Mouse (Mus musculus): ENCODE results near the gene Pakap. TPM values are rescaled to one million over a fixed set of nuclear protein-coding genes. Genes with fewer than 3 reads are reported as not detected.

The Pakap gene
- polyA plus RNA-seq, 1 experiment from 2014 or later: 39.4 TPM

- WGBS: 84% methylated on average over 6 of the region's 6 CpGs
- no peak for DNase-seq (ENCODE audit: low spot score)
- H3K36me3 ChIP-seq: peaks cover 63% of the 10 kb centered on the region
- H3K9me3 ChIP-seq (replicated peaks): no peaks in the 10 kb centered on the region
- no peak overlapping the region for H3K4me3 ChIP-seq
- no peak overlapping the region for H3K27ac ChIP-seq
- H3K27me3 ChIP-seq (ENCODE audit: low read depth, poor library complexity, severe bottlenecking): no peaks in the 10 kb centered on the region
- H3K4me1 ChIP-seq: peaks cover 22% of the 10 kb centered on the region; the same call in 1 of the 2 replicates
These were observed 292.2 kb downstream of the Pakap start for GRCm38 (mm10) chr4:57860204-57860611.

GRCm38 (mm10) chr4:57861166-57861565, 293.2 kb downstream of the Pakap start:
- no peak overlapping the region for H3K27ac ChIP-seq
- no peaks in the 10 kb centered on the region for H3K9me3 ChIP-seq (replicated peaks)
- H3K27me3 ChIP-seq (ENCODE audit: low read depth, poor library complexity, severe bottlenecking): no peaks in the 10 kb centered on the region
- H3K36me3 ChIP-seq: peaks cover 60% of the 10 kb centered on the region
- peaks cover 32% of the 10 kb centered on the region for H3K4me1 ChIP-seq
- WGBS: 73% methylated on average over 6 of the region's 6 CpGs
- no peak for DNase-seq (ENCODE audit: low spot score)
- no peak overlapping the region for H3K4me3 ChIP-seq

- no peak overlapping the region for H3K27ac ChIP-seq
- H3K4me1 ChIP-seq: peaks cover 37% of the 10 kb centered on the region
- DNase-seq (ENCODE audit: low spot score): no peak
- no peaks in the 10 kb centered on the region for H3K9me3 ChIP-seq (replicated peaks)
- no peaks in the 10 kb centered on the region for H3K27me3 ChIP-seq (ENCODE audit: low read depth, poor library complexity, severe bottlenecking)
- H3K4me3 ChIP-seq: no peak overlapping the region
- WGBS: 72% methylated on average over 8 of the region's 8 CpGs
- H3K36me3 ChIP-seq: peaks cover 54% of the 10 kb centered on the region
These were observed 293.9 kb downstream of the Pakap start for GRCm38 (mm10) chr4:57861856-57862255.

GRCm38 (mm10) chr4:57862269-57862986, 294.4 kb downstream of the Pakap start:
- Histone ChIP-seq H3K4me3 (no peak overlapping the region), H3K36me3 (peaks cover 53% of the 10 kb centered on the region), H3K27me3 (ENCODE audit: low read depth, poor library complexity, severe bottlenecking) (no peaks in the 10 kb centered on the region), H3K4me1 (peaks cover 42% of the 10 kb centered on the region), H3K27ac (0 out of 2 replicates have a peak overlapping the region, but pooled peaks have one; percentile 31), H3K9me3 (replicated peaks) (no peaks in the 10 kb centered on the region)
- 78% methylated on average over 9 of the region's 9 CpGs for WGBS
- DNase-seq (ENCODE audit: low spot score): no peak

- Histone ChIP-seq H3K27ac (peak overlapping the region; percentile 54; the same call in 1 of the 2 replicates), H3K4me1 (peaks cover 41% of the 10 kb centered on the region)
- no peak for DNase-seq (ENCODE audit: low spot score)
These were observed 298.1 kb downstream of the Pakap start for GRCm38 (mm10) chr4:57866088-57866487.

GRCm38 (mm10) chr4:57866990-57867389, 299.0 kb downstream of the Pakap start:
- WGBS: 82% methylated on average over 9 of the region's 9 CpGs
- peaks cover 33% of the 10 kb centered on the region for H3K4me1 ChIP-seq
- H3K27me3 ChIP-seq (ENCODE audit: low read depth, poor library complexity, severe bottlenecking): no peaks in the 10 kb centered on the region
- DNase-seq (ENCODE audit: low spot score): no peak
- H3K36me3 ChIP-seq: peaks cover 37% of the 10 kb centered on the region
- H3K27ac ChIP-seq: no peak overlapping the region
- no peak overlapping the region for H3K4me3 ChIP-seq
- H3K9me3 ChIP-seq (replicated peaks): no peaks in the 10 kb centered on the region

More at GRCm38 (mm10) chr4:57866088-57866487, 298.1 kb downstream of the Pakap start:
- WGBS: 20% methylated on average over 2 of the region's 2 CpGs
- Histone ChIP-seq H3K36me3 (peaks cover 39% of the 10 kb centered on the region), H3K4me3 (no peak overlapping the region), H3K27me3 (ENCODE audit: low read depth, poor library complexity, severe bottlenecking) (no peaks in the 10 kb centered on the region), H3K9me3 (replicated peaks) (no peaks in the 10 kb centered on the region)

GRCm38 (mm10) chr4:57867454-57867853, 299.5 kb downstream of the Pakap start:
- H3K4me3 ChIP-seq: no peak overlapping the region
- no peaks in the 10 kb centered on the region for H3K27me3 ChIP-seq (ENCODE audit: low read depth, poor library complexity, severe bottlenecking)
- 61% methylated on average over 10 of the region's 10 CpGs for WGBS
- H3K4me1 ChIP-seq: peaks cover 28% of the 10 kb centered on the region
- peak overlapping the region; percentile 46; the same call in 1 of the 2 replicates for H3K27ac ChIP-seq
- peaks cover 40% of the 10 kb centered on the region for H3K36me3 ChIP-seq
- H3K9me3 ChIP-seq (replicated peaks): no peaks in the 10 kb centered on the region
- no peak for DNase-seq (ENCODE audit: low spot score)

GRCm38 (mm10) chr4:57879137-57879536, 311.2 kb downstream of the Pakap start:
- 92% methylated on average over 5 of the region's 5 CpGs for WGBS
- Histone ChIP-seq H3K27me3 (ENCODE audit: low read depth, poor library complexity, severe bottlenecking) (no peaks in the 10 kb centered on the region), H3K4me1 (0 out of 2 replicates have a peak, but pooled peaks cover 3% of the 10 kb centered on the region), H3K36me3 (peaks cover 22% of the 10 kb centered on the region), H3K4me3 (no peak overlapping the region), H3K27ac (no peak overlapping the region), H3K9me3 (replicated peaks) (no peaks in the 10 kb centered on the region)
- DNase-seq (ENCODE audit: low spot score): no peak

- peak; percentile 89 for DNase-seq (ENCODE audit: low spot score)
- Histone ChIP-seq H3K36me3 (peaks cover 25% of the 10 kb centered on the region), H3K4me3 (no peak overlapping the region), H3K4me1 (0 out of 2 replicates have a peak, but pooled peaks cover 3% of the 10 kb centered on the region), H3K9me3 (replicated peaks) (no peaks in the 10 kb centered on the region), H3K27ac (no peak overlapping the region), H3K27me3 (ENCODE audit: low read depth, poor library complexity, severe bottlenecking) (no peaks in the 10 kb centered on the region)
- WGBS: 14% methylated on average over 6 of the region's 6 CpGs
These were observed 311.9 kb downstream of the Pakap start for GRCm38 (mm10) chr4:57879804-57880357.

GRCm38 (mm10) chr4:57883520-57884421, 315.8 kb downstream of the Pakap start:
- Histone ChIP-seq H3K36me3 (peaks cover 25% of the 10 kb centered on the region), H3K9me3 (replicated peaks) (no peaks in the 10 kb centered on the region), H3K27me3 (ENCODE audit: low read depth, poor library complexity, severe bottlenecking) (no peaks in the 10 kb centered on the region), H3K27ac (no peak overlapping the region), H3K4me3 (no peak overlapping the region), H3K4me1 (peaks cover 10% of the 10 kb centered on the region; the same call in 1 of the 2 replicates)
- 89% methylated on average over 7 of the region's 7 CpGs for WGBS
- no peak for DNase-seq (ENCODE audit: low spot score)

- Histone ChIP-seq H3K36me3 (peaks cover 22% of the 10 kb centered on the region), H3K4me1 (peaks cover 10% of the 10 kb centered on the region; the same call in 1 of the 2 replicates), H3K9me3 (replicated peaks) (no peaks in the 10 kb centered on the region), H3K27ac (no peak overlapping the region), H3K4me3 (no peak overlapping the region), H3K27me3 (ENCODE audit: low read depth, poor library complexity, severe bottlenecking) (no peaks in the 10 kb centered on the region)
- no peak for DNase-seq (ENCODE audit: low spot score)
- WGBS: 85% methylated on average over 3 of the region's 3 CpGs
These were observed 316.5 kb downstream of the Pakap start for GRCm38 (mm10) chr4:57884511-57884910.

- peaks cover 7% of the 10 kb centered on the region; the same call in 1 of the 2 replicates for H3K4me1 ChIP-seq
- H3K36me3 ChIP-seq: peaks cover 25% of the 10 kb centered on the region
- no peak for DNase-seq (ENCODE audit: low spot score)
- 72% methylated on average over 2 of the region's 2 CpGs for WGBS
- no peak overlapping the region for H3K4me3 ChIP-seq
- H3K27me3 ChIP-seq (ENCODE audit: low read depth, poor library complexity, severe bottlenecking): no peaks in the 10 kb centered on the region
- no peaks in the 10 kb centered on the region for H3K9me3 ChIP-seq (replicated peaks)
- no peak overlapping the region for H3K27ac ChIP-seq
These were observed 317.2 kb downstream of the Pakap start for GRCm38 (mm10) chr4:57885186-57885585.

All from limb, embryonic 10.5 days (tissue).